Mouse (Mus musculus) testis, adult 2 months (tissue): ENCODE measurements around the gene Bbc3. TPM values are rescaled to one million over a fixed set of nuclear protein-coding genes. Genes with fewer than 3 reads are reported as not detected.

ENCODE experiments used
- H3K27ac ChIP-seq: fragments of 200-500 bp; 2 replicates; pipeline ENCODE4 v1.5.1; 2012; ENCODE audit warnings: low read depth, low read length; ENCODE audit not compliant: control insufficient read depth, insufficient read depth
- H3K27me3 ChIP-seq: fragments of 200-500 bp; 2 replicates; pipeline ENCODE4 v1.6.1; 2012; ENCODE audit warnings: mild to moderate bottlenecking, low read length, moderate library complexity; ENCODE audit not compliant: control insufficient read depth, insufficient read depth
- H3K36me3 ChIP-seq: fragments of 200-500 bp; 2 replicates; pipeline ENCODE4 v1.6.1; 2012; ENCODE audit warnings: mild to moderate bottlenecking, low read length; ENCODE audit not compliant: control insufficient read depth, insufficient read depth
- H3K4me1 ChIP-seq: fragments of 200-500 bp; 2 replicates; pipeline ENCODE4 v1.6.1; 2012; ENCODE audit warnings: low read length; ENCODE audit not compliant: control insufficient read depth, insufficient read depth
- H3K4me3 ChIP-seq: fragments of 200-500 bp; 2 replicates; pipeline ENCODE4 v1.5.1; 2012; ENCODE audit warnings: low read depth, mild to moderate bottlenecking, low read length, moderate library complexity, mixed read lengths; ENCODE audit not compliant: control insufficient read depth
- CTCF ChIP-seq: fragments of 200-500 bp; IDR thresholded peaks from 2 replicates; pipeline ENCODE4 v1.5.1; 2012; ENCODE audit warnings: low read depth, mild to moderate bottlenecking, inconsistent platforms, low read length, moderate library complexity; ENCODE audit not compliant: control insufficient read depth, insufficient read depth, insufficient replicate concordance
- POLR2A ChIP-seq: fragments of 200-500 bp; IDR thresholded peaks from 2 replicates; pipeline ENCODE4 v1.6.1; 2012; ENCODE audit warnings: low read depth, mild to moderate bottlenecking, inconsistent platforms, low read length, moderate library complexity; ENCODE audit not compliant: control insufficient read depth
- polyA plus RNA-seq: library from polyadenylated mRNA; depleted of rRNA; stranded (reverse); fragments of >200 nt; gene quantifications from 2 replicates; pipeline ENCODE4 v1.2.3, GENCODE M21; 2012

The Bbc3 gene
- polyA plus RNA-seq, 1 experiment: 4.0 TPM

- no peaks in the 10 kb centered on the region for H3K36me3 ChIP-seq
- no peak overlapping the region for H3K27ac ChIP-seq
- TF ChIP-seq POLR2A: no peak
- no peak for TF ChIP-seq CTCF
- H3K27me3 ChIP-seq: no peaks in the 10 kb centered on the region
- H3K4me1 ChIP-seq: peaks cover 19% of the 10 kb centered on the region
- H3K4me3 ChIP-seq: no peak overlapping the region
These were observed 37.1 kb upstream of the Bbc3 start for GRCm38 (mm10) chr7:16271139-16271538.

- H3K27ac ChIP-seq: peak overlapping the region; percentile 32; the same call in 1 of the 2 replicates
- no peaks in the 10 kb centered on the region for H3K36me3 ChIP-seq
- no peaks in the 10 kb centered on the region for H3K27me3 ChIP-seq
- peaks cover 19% of the 10 kb centered on the region for H3K4me1 ChIP-seq
- TF ChIP-seq CTCF: no peak
- TF ChIP-seq POLR2A: no peak
- H3K4me3 ChIP-seq: peak overlapping the region; percentile 78
These were observed 35.5 kb upstream of the Bbc3 start for GRCm38 (mm10) chr7:16272681-16273080.

- no peaks in the 10 kb centered on the region; the same call in 1 of the 2 replicates for H3K36me3 ChIP-seq
- peak within 1 kb of the TSS; percentile 78 for H3K4me3 ChIP-seq
- no peaks in the 10 kb centered on the region for H3K27me3 ChIP-seq
- H3K4me1 ChIP-seq: peaks cover 19% of the 10 kb centered on the region
- 0 out of 2 replicates have a peak, but pooled peaks have one; percentile 27 for TF ChIP-seq POLR2A
- TF ChIP-seq CTCF: no peak
- peak within 1 kb of the TSS; percentile 76 for H3K27ac ChIP-seq
These were observed 35.0 kb upstream of the Bbc3 start, which contains the start of gene Inafm1 for GRCm38 (mm10) chr7:16273081-16273765. Inafm1 (minus strand) TSS chr7:16273617.

- Histone ChIP-seq H3K27me3 (no peaks in the 10 kb centered on the region), H3K36me3 (no peaks in the 10 kb centered on the region; the same call in 1 of the 2 replicates), H3K4me1 (peaks cover 19% of the 10 kb centered on the region), H3K27ac (peak overlapping the region; percentile 76), H3K4me3 (peak overlapping the region; percentile 78)
- no peak; the same call in 1 of the 2 replicates for TF ChIP-seq POLR2A
These were observed 34.4 kb upstream of the Bbc3 start for GRCm38 (mm10) chr7:16273766-16274140.

- Histone ChIP-seq H3K27me3 (no peaks in the 10 kb centered on the region), H3K4me3 (no peak overlapping the region), H3K4me1 (peaks cover 19% of the 10 kb centered on the region), H3K27ac (no peak overlapping the region), H3K36me3 (no peaks in the 10 kb centered on the region; the same call in 1 of the 2 replicates)
- TF ChIP-seq CTCF: no peak
- TF ChIP-seq POLR2A: no peak
These were observed 33.0 kb upstream of the Bbc3 start for GRCm38 (mm10) chr7:16274922-16275890.

- H3K36me3 ChIP-seq: peaks cover 6% of the 10 kb centered on the region
- H3K4me3 ChIP-seq: no peak overlapping the region
- peaks cover 10% of the 10 kb centered on the region for H3K4me1 ChIP-seq
- no peak overlapping the region for H3K27ac ChIP-seq
- no peak for TF ChIP-seq POLR2A
- TF ChIP-seq CTCF: no peak
- H3K27me3 ChIP-seq: no peaks in the 10 kb centered on the region
These were observed 27.5 kb upstream of the Bbc3 start for GRCm38 (mm10) chr7:16280721-16281120.

- H3K27me3 ChIP-seq: no peaks in the 10 kb centered on the region
These were observed 25.9 kb upstream of the Bbc3 start for GRCm38 (mm10) chr7:16282334-16282733.

More at GRCm38 (mm10) chr7:16282334-16282733, 25.9 kb upstream of the Bbc3 start:
- TF ChIP-seq CTCF: no peak
- TF ChIP-seq POLR2A: no peak
- Histone ChIP-seq H3K4me3 (no peak overlapping the region), H3K27ac (no peak overlapping the region), H3K36me3 (peaks cover 6% of the 10 kb centered on the region), H3K4me1 (peaks cover 10% of the 10 kb centered on the region)
